Mouse (Mus musculus): ENCODE data around the gene Ntsr1. TPM values are rescaled to one million over a fixed set of nuclear protein-coding genes. Genes with fewer than 3 reads are reported as not detected.

The Ntsr1 gene
- total RNA-seq (2015; ENCODE audit: low replicate concordance) (not detected in 2 replicates), total RNA-seq (2017; ENCODE audit: low replicate concordance) (not detected in 2 replicates)

DNA sequence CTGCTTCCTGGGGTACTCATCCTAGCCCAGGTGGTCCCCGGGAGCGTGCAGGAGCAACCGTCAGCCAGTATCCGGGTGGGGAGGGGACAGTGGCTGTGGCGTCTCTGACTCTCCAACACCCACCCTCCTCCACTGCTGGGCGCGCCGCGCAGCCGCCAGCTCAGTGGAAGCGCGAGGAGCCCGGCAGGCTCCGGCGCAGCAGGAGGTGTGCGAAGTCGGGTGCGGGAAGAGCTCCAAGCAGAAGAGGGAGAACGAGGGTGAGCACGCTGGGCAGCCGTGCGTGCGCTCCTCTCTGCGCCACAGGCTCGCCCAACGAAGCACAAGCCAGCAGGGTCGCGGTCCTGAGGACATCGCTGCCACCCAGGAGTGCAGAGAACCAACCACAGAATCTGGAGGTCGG is at the start of gene Ntsr1:
Gene Ntsr1 (plus strand): TSS at position 236 of the 400 bp plus-strand sequence.
- ATAC-seq (replicated peaks; ENCODE audit: low FRiP score, poor library complexity, severe bottlenecking), result no peak

DNA sequence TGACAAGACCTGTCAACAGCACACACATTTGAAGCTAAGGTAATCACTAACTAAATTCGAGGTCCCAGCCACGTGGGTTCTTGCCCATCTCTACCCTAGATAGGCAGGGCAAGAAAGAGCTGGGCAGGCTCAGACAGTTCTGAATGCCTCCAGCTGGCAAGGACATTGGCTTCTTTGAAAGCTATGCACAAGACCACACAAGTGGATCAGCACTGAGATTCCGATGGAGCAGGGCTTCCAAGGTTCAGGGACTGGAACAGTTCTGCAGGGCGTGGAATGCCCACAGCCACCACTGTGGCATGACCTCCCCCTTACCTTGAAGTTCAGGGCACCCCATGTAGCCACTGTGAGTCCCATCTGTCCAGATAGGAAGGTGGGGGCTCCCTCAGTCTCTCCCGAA is 49.2 kb upstream of the Ntsr1 start:
- no peak for ATAC-seq (replicated peaks; ENCODE audit: low FRiP score, poor library complexity, severe bottlenecking)

DNA sequence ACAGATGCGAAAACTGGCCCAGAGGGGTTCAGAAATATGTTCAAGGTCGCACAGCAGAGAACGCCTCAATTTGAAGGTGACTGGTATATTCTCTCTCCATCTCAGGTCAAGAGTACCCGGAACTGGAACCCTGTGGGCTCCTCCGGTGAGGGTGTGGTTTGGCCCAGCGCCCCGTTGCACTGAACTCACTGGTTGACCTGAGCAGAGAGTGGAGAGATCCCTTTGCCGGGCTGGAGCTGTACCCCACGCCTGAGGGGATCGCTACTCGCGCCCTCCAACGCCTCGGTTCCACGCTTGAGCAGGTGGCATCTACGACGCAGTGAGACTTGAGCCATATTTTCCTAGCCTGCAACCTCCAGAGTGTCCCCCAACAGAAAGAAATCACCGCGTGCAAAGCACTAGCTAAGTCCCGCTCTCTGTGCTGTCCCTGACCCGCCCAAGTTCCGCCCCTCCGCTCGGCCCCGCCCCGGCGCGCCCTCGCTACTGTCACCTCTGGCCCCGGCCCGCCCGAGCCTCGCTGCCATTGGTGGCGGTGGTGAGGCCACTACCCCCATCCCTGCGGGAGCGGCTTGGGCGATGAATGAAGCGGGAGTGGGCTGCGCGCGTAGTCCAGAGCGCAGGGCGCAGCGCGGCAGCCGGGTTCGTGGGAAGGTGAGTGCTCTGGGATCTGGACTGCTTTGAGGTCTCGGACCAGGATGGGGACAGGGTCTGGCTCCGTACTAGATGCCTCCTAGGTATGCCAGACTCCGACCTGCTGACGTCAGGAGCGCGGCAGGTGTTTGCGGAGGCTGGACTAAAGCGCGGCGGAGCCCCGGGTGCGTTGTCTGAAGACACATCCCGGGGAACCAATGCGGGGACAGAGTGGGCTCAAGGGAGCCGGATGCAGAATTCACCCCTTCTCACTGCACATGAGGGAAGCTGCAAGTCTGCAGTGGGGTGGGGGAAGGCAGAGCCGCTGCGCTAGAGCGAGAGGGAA is 43.8 kb upstream of the Ntsr1 start, which contains the start of gene Slco4a1:
Gene Slco4a1 (plus strand): TSS at position 523 of the 976 bp plus-strand sequence.
- no peak for ATAC-seq (replicated peaks; ENCODE audit: low FRiP score, poor library complexity, severe bottlenecking)

DNA sequence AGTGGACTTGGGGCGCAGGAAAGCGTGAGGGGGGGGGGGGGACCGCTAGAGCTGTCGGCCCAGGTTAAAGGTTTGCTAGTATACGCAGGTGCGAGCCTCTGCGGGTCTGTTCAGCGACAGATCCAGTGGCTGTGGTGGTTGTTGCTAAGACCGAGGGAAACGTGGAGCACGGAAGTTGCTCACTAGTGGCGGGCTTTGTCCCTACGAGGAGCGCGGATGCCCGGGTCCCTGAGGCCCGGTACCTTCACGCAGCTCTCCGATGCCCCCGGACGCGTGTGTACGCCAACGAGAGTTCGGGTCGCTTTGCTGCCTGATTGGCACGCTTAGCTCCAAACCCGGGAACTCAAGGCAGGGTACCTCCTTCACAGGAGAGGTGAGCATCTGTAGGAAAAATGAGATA is 43.1 kb upstream of the Ntsr1 start:
- no peak for ATAC-seq (replicated peaks; ENCODE audit: low FRiP score, poor library complexity, severe bottlenecking)

DNA sequence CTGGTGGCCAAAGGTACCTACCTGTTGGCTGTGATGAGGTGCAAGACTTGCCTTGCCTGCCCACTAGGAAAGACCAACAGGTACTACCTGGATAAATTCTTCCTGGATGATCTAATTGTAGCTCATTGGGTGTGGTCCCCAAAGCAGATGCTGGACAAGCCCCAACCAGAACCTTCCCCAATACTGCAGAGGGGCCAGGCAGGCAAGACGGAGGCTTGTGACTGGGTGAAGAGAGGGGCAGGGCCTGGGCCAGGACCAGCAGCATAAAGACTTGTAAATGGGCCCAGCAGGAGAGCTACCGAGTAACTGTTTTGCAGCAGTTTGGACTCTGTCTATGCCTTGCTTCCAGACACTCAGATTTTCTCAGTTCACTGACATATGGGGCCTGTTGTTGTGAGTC is 42.1 kb upstream of the Ntsr1 start:
- ATAC-seq (replicated peaks; ENCODE audit: low FRiP score, poor library complexity, severe bottlenecking), result no peak

DNA sequence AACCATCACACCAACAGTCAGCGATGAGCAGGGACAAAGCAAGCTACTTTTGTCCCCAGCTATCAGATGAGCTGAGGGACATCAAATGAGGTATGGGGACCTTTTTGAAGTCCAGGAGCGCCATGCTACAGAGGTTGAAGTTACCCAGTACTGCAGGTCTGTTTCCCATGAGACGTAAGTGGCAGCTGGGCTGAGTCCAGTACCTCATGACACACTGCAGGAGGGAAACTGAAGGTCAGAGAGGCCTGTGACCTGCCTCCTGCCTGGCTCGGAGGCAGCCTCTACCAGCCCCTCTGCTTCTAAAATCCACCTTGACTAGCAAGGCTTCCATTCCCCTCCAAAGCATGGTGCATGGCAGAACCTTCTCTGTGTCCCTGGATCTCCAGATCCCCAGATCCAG is 40.3 kb upstream of the Ntsr1 start:
- ATAC-seq (replicated peaks; ENCODE audit: low FRiP score, poor library complexity, severe bottlenecking), result no peak

DNA sequence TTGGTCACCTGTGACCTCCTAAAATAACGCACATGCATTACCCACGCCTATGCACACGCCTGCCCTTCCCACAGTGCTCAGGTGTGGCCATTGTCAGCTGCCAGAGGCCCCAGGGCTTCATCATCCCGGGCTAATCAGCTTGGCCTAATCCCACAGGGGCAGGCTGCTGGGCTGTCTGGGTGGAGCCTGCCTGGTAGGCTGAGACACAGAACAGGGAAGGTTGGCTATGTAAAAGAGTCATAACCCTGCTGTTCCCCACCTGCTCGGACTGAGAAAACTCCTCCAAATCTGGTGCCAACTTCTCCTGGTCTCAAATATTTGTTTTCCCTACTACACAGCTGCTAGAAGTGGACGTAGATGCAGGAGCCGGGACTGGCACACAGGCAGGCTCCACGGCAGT is 39.0 kb upstream of the Ntsr1 start:
- ATAC-seq (replicated peaks; ENCODE audit: low FRiP score, poor library complexity, severe bottlenecking), result no peak

DNA sequence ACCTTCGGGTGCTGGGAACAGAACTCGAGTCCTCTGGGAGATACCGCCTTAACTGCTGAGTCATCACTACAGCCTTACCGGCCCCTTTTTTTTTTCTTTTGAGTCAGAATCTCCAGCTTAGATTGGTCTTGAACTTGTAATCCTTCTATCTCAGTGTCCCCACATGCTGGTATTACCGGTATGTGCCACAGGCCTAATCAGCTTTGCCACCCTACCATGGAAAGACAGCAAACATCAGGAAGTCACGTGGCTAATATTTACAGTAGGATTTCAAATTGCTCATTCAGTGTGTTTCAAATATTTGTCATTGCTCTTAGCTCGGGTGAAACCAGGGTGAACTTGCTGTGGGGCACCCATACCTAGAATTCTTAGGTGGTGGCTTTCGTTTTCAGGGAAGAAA is 37.2 kb upstream of the Ntsr1 start:
- ATAC-seq (replicated peaks; ENCODE audit: low FRiP score, poor library complexity, severe bottlenecking), result no peak

DNA sequence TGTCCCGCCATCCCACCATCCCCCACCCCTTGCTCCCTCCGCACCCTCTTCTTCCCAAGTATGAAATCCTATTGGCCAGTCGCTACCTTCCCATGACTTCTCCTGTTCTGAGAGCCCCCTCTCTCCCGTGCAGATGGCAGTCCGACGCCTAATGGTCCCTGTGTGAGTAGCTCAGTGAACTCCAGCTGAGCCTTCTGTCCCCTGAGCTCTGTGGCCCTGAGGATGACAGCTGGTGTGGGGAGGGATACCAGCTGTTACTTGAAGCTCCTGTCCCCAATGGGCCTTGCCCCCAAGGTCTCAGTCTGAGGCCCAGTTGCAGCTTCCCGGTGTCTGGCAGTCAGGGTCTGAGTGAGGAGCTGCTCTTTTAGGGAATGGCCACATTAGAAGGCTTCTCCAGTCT is 33.3 kb upstream of the Ntsr1 start:
- ATAC-seq (replicated peaks; ENCODE audit: low FRiP score, poor library complexity, severe bottlenecking), result no peak

DNA sequence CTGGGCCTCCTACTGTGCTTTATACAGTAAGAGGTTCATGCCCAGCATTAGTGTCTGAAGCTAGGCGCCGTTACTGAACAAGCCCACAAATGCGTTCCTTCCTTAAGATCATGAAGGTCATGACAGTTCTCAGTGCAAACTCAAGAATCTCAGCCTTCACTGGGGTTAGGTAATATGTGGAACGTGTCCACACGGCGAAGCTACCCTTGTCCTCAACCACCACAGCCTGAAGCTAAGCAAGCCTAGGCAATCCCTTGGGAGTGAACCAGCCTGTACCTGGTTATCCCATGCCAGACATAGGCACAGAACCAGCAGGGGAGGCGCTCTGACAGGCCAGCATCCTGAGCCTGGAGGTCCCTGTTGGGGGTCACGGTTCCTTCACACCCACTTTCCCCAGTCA is 30.9 kb upstream of the Ntsr1 start:
- no peak for ATAC-seq (replicated peaks; ENCODE audit: low FRiP score, poor library complexity, severe bottlenecking)

DNA sequence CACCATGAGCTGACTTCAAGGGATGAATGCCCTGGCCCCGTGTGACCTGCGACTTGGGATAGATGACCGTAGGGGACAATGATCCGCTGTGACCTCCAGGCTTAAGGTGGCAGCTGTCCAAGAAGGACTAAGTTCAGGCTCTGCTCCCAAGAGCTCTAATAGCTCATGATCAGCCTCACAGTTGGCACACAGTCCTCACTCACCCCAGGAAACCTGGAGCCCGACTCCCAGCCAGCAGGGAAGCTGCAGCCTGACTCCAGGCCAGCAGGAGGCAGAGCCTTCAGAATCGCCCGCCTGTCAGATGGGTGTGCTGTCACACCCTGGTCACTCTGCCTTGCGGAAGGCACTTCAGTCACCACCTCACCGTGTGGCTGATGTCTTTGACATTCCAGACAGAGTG is 30.0 kb upstream of the Ntsr1 start:
- ATAC-seq (replicated peaks; ENCODE audit: low FRiP score, poor library complexity, severe bottlenecking), result no peak

DNA sequence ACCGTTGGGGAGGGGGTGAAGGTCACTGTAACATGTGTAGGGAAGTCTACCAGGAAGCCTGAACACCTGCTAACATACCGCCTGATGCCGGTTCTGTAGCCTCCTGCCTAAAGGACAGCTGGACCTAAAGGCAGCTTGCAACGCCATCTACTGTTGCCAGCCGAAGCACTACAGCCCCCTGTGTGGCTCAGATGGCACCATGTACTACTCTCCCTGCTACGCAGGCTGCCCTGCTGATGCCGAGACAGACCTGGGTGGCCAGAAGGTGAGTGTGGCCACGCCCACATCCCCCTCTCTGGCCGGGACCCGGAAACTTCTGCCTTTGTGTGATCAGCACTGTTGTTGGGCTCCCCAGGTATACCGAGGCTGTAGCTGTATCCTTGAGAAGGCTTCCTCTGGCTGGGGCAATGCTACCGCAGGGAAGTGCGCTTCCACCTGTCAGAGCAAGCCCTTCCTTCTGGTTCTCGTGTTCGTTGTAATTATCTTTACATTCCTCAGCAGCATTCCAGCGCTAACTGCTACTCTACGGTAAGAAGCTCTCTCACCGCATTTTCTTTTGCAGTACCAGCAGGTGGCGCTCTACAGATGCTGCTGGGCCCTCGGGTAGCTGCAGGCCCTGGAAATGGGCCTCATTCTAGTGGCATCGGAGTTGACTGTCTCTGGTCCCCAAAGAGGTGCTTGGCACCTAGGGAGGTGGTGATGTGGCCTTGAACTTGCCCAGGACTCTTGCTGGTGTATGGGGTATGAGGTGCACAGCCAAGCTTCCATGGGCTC is 27.3 kb upstream of the Ntsr1 start:
- no peak for ATAC-seq (replicated peaks; ENCODE audit: low FRiP score, poor library complexity, severe bottlenecking)

DNA sequence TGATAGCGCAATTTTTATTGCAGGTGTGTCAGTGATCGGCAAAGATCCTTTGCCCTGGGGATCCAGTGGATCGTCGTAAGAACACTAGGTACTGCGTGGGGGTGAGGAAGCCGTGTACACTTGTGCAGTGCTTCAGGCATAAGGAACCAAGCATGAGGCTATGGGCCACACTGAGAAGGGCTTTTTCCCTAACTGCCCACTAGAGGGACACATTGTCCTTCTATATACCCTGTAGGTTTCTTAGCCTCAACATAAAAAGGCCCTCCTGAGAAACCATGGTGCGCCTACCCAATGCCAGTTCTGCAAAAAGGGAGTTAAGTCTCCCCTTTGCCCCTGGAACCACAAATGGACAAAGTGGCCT is 26.7 kb upstream of the Ntsr1 start:
- no peak for ATAC-seq (replicated peaks; ENCODE audit: low FRiP score, poor library complexity, severe bottlenecking)

DNA sequence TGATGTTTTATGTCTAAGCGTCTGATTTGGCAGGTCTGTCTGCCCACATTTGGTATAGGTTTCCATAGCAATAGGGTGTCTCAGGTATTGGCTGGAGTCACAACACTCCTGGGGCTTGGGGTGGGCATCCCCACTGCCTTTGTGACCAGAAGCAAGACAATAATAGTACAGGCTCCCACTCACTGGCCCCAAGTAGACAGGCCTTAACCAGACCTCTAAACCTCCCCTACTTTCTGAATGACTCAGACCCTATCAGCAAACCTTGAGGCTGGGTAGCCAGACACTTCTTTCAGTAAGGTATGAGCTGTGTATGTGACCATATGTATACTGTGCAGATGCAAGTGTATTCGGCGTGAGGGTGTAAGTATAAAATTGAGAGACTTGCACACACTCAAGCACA is 24.9 kb upstream of the Ntsr1 start:
- ATAC-seq (replicated peaks; ENCODE audit: low FRiP score, poor library complexity, severe bottlenecking), result no peak

DNA sequence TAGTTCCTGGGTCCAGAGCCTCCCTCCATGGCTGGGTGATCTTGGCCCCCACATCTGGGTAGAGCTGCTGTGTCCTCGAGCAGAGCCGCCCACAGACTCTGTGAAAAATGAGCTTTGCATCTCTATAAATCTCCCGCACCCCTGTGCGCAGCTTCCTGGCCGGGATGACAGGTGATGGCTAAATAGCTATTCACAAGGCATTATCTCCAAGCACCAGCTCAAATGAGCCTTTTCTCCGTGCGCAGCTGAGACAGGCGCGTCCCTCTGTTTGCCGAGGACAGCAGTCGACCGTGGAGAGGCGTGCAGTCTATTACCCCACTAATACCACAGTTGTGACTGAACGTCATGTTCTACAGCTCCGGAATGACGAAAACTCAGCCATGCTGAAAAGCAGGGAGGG is 17.5 kb upstream of the Ntsr1 start:
- ATAC-seq (replicated peaks; ENCODE audit: low FRiP score, poor library complexity, severe bottlenecking), result no peak

DNA sequence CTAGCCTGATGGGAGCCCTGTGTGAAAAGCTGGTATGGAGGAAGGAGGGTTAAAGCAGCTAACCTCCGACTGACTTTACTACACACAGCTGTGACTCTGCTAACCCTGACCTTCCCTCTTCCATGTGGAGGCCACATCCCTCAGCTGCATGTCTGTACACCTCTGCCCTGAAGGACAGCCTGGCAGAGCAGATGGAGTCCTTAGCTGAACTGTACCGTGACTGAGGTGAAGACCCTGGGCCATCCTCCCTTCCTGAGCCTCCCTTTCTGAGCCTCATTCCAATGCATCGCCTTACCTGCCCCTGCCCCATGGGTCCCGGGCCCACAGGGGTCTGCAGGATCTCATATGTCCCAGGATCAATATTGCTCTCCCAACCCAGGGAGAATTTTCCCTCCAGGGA is 14.9 kb upstream of the Ntsr1 start:
- no peak for ATAC-seq (replicated peaks; ENCODE audit: low FRiP score, poor library complexity, severe bottlenecking)

DNA sequence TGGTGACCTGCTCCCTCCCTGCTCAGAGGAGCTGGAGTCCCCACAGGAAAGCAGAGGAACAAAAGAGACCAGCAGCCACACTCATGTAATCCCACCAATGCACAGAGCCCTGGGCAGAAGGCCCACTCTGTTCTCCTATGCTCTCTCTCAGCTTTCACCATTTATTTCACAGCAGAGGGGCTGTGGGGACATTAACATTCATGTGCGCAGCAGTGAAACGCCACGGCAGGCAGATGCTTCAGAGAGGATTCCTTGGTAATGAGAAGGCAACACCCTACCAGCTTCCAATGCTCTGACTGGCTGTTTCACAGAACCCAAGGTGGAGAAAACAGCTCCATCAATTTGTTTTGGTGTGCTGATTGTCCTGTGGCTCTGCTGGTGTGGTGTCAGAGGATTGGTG is 14.5 kb upstream of the Ntsr1 start:
- no peak for ATAC-seq (replicated peaks; ENCODE audit: low FRiP score, poor library complexity, severe bottlenecking)

DNA sequence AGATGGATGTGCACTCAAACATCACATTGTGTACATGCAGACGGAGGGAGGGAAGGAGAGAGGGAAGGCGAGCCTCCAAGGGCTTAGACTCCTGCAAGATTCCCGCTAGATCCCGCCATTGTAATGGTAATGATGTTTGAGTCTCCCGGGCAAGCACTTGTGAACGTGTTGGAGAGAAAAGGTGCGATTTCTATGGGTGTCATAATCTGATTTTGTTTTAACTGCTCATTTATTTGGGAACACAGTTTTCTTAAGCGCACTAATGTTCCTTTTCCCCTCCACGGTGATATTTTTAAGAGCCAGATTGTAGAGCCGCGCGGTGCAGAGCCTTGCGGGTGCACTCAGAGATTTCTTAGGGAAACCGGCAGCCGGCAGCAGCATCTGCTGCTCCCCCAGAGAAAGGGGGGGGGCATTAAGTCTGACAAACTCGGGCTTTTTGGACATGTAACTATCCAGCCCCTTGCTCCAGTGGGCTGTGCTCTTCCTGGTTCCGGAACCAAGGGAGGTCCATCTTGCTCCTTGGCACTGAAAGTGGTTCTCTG is 11.5 kb upstream of the Ntsr1 start:
- ATAC-seq (replicated peaks; ENCODE audit: low FRiP score, poor library complexity, severe bottlenecking), result no peak

DNA sequence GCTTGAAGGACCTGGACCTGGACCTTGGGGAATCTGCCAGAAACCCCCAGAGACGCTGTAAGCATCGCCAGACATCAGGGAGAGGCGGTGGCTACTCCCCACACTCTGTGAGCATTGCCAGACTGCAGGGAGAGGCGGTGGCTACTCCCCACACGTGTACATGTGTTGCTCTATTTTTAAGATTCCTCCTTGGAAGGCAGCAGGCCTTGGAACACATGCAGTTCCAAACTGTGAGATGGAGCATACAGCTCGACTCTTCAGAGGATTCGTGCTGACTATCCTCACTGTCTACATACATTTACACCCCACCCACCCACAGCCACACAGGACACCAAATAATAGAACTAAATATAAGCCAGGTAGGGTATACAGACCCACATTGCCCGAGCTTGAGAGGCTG is 3.9 kb upstream of the Ntsr1 start:
- no peak for ATAC-seq (replicated peaks; ENCODE audit: low FRiP score, poor library complexity, severe bottlenecking)

DNA sequence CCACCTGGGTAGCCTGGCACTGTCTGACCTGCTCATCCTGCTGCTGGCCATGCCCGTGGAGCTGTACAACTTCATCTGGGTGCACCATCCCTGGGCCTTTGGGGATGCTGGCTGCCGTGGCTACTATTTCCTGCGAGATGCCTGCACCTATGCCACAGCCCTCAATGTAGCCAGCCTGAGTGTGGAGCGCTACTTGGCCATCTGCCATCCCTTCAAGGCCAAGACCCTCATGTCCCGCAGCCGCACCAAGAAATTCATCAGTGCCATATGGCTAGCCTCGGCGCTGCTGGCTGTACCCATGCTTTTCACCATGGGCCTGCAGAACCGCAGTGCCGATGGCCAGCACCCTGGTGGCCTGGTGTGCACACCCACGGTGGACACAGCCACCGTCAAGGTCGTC is 950 bp downstream of the Ntsr1 start:
- ATAC-seq (replicated peaks; ENCODE audit: low FRiP score, poor library complexity, severe bottlenecking), result no peak

All from erythroid progenitor cell, adult 5-6 weeks (primary cell).